Mouse (Mus musculus) embryonic facial prominence, embryonic 15.5 days (tissue): ENCODE data around the gene Slc35e3. TPM values are rescaled to one million over a fixed set of nuclear protein-coding genes. Genes with fewer than 3 reads are reported as not detected.
"Not testable (repeated sequence)": the region's sequence is repeated elsewhere in the genome, so short reads cannot be mapped to it uniquely, and the experiment has no call there.

Experiments used
- ATAC-seq: fragments of 200-750 bp; cut with Nextera tagmentation; 2 replicates; pipeline ENCODE4 v1.8.0; 2017; ENCODE audit warnings: low read depth, moderate TSS enrichment; ENCODE audit not compliant: insufficient number of reproducible peaks, low FRiP score, low TSS enrichment
- H3K27ac ChIP-seq: fragments of 300-500 bp; sonication (generic); replicated peaks from 2 replicates; pipeline ENCODE4 v1.5.1; 2015; ENCODE audit warnings: mild to moderate bottlenecking, inconsistent platforms
- H3K27me3 ChIP-seq: fragments of 300-500 bp; sonication (generic); 2 replicates; pipeline ENCODE4 v1.6.1; 2015; ENCODE audit warnings: inconsistent platforms
- H3K36me3 ChIP-seq: fragments of 300-500 bp; sonication (generic); 2 replicates; pipeline ENCODE4 v1.6.1; 2015; ENCODE audit warnings: mild to moderate bottlenecking, inconsistent platforms
- H3K4me1 ChIP-seq: fragments of 300-500 bp; sonication (generic); 2 replicates; pipeline ENCODE4 v1.6.1; 2015; ENCODE audit warnings: inconsistent platforms
- H3K4me2 ChIP-seq: fragments of 300-500 bp; sonication (generic); replicated peaks from 2 replicates; pipeline ENCODE4 v1.6.1; 2015; ENCODE audit warnings: mild to moderate bottlenecking, inconsistent platforms
- H3K4me3 ChIP-seq: fragments of 300-500 bp; sonication (generic); replicated peaks from 2 replicates; pipeline ENCODE4 v1.5.1; 2015; ENCODE audit warnings: mild to moderate bottlenecking, inconsistent platforms
- H3K9ac ChIP-seq: fragments of 300-500 bp; sonication (generic); 2 replicates; pipeline ENCODE4 v1.6.1; 2015; ENCODE audit warnings: inconsistent platforms
- H3K9me3 ChIP-seq: fragments of 300-500 bp; sonication (generic); replicated peaks from 2 replicates; pipeline ENCODE4 v1.6.1; 2016; ENCODE audit warnings: inconsistent platforms
- WGBS: fragments of 180-500 bp; shearing (Covaris S2); methylation state at CpG from one replicate; pipeline ENCODE4 v1.1.7; 2015; 5-methylcytosine and 5-hydroxymethylcytosine counted together
- polyA plus RNA-seq: library from polyadenylated mRNA; unstranded; fragments of >200 nt; fragmentation: Nextera tagmentation; extraction: Ambion mirVana; gene quantifications from 2 replicates; pipeline ENCODE4 v1.2.1, GENCODE M21; 2015

The Slc35e3 gene
- polyA plus RNA-seq, 1 experiment from 2014 or later, result 22.7 TPM

- not testable (repeated sequence) for H3K27me3 ChIP-seq, H3K9ac ChIP-seq, H3K4me2 ChIP-seq, H3K4me3 ChIP-seq, H3K27ac ChIP-seq, H3K4me1 ChIP-seq, ATAC-seq, H3K9me3 ChIP-seq
- peaks cover 64% of the 10 kb centered on the region for H3K36me3 ChIP-seq
- WGBS, result 97% methylated on average over 6 of the region's 6 CpGs
Measured at GRCm38 (mm10) chr10:117704314-117704963, 41.7 kb downstream of the Slc35e3 start.

- Histone ChIP-seq H3K27me3 (no peaks in the 10 kb centered on the region), H3K36me3 (peaks cover 73% of the 10 kb centered on the region), H3K4me3 (no peak overlapping the region), H3K27ac (no peak overlapping the region), H3K9ac (no peak overlapping the region), H3K9me3 (no peaks in the 10 kb centered on the region), H3K4me2 (no peak overlapping the region), H3K4me1 (no peaks in the 10 kb centered on the region)
- WGBS, result 92% methylated on average over 3 of the region's 3 CpGs
- ATAC-seq, result no peak
Measured at GRCm38 (mm10) chr10:117703506-117703905, 42.7 kb downstream of the Slc35e3 start.

- Histone ChIP-seq H3K4me2 (no peak overlapping the region), H3K4me1 (no peaks in the 10 kb centered on the region), H3K4me3 (no peak overlapping the region), H3K27me3 (no peaks in the 10 kb centered on the region), H3K36me3 (peaks cover 84% of the 10 kb centered on the region), H3K27ac (no peak overlapping the region), H3K9me3 (no peaks in the 10 kb centered on the region), H3K9ac (no peak overlapping the region)
- ATAC-seq, result no peak
- 92% methylated on average over 6 of the region's 6 CpGs for WGBS
Measured at GRCm38 (mm10) chr10:117702024-117702833, 43.9 kb downstream of the Slc35e3 start.

- 90% methylated on average over 6 of the region's 6 CpGs for WGBS
- no peak overlapping the region for H3K9ac ChIP-seq
- peaks cover 84% of the 10 kb centered on the region for H3K36me3 ChIP-seq
- H3K27ac ChIP-seq, result no peak overlapping the region
- H3K4me3 ChIP-seq, result no peak overlapping the region
- H3K27me3 ChIP-seq, result no peaks in the 10 kb centered on the region
- no peak overlapping the region for H3K4me2 ChIP-seq
- H3K4me1 ChIP-seq, result no peaks in the 10 kb centered on the region
- H3K9me3 ChIP-seq, result no peaks in the 10 kb centered on the region
- no peak for ATAC-seq
Measured at GRCm38 (mm10) chr10:117701034-117701829, 44.9 kb downstream of the Slc35e3 start.

- H3K4me1 ChIP-seq, result no peaks in the 10 kb centered on the region
- H3K9ac ChIP-seq, result no peak overlapping the region
- H3K27ac ChIP-seq, result no peak overlapping the region
- H3K9me3 ChIP-seq, result no peaks in the 10 kb centered on the region
- H3K4me2 ChIP-seq, result no peak overlapping the region
- ATAC-seq, result no peak
- H3K36me3 ChIP-seq, result peaks cover 89% of the 10 kb centered on the region
- H3K27me3 ChIP-seq, result no peaks in the 10 kb centered on the region
- 80% methylated on average over 1 of the region's 1 CpGs for WGBS
- no peak overlapping the region for H3K4me3 ChIP-seq
Measured at GRCm38 (mm10) chr10:117700450-117700849, 45.7 kb downstream of the Slc35e3 start.

- H3K4me3 ChIP-seq, result no peak overlapping the region
- H3K36me3 ChIP-seq, result peaks cover 89% of the 10 kb centered on the region
- H3K27me3 ChIP-seq, result no peaks in the 10 kb centered on the region
- WGBS, result 95% methylated on average over 4 of the region's 4 CpGs
- no peak overlapping the region for H3K9ac ChIP-seq
- no peaks in the 10 kb centered on the region for H3K4me1 ChIP-seq
- H3K4me2 ChIP-seq, result no peak overlapping the region
- H3K27ac ChIP-seq, result no peak overlapping the region
- no peaks in the 10 kb centered on the region for H3K9me3 ChIP-seq
- no peak for ATAC-seq
Measured at GRCm38 (mm10) chr10:117699914-117700313, 46.3 kb downstream of the Slc35e3 start.

GRCm38 (mm10) chr10:117698313-117699138 is 47.6 kb downstream of the Slc35e3 start:
- Histone ChIP-seq H3K4me2 (no peak overlapping the region), H3K36me3 (peaks cover 89% of the 10 kb centered on the region)
- WGBS, result 92% methylated on average over 10 of the region's 10 CpGs

GRCm38 (mm10) chr10:117697561-117698115 is 48.5 kb downstream of the Slc35e3 start:
- 91% methylated on average over 3 of the region's 3 CpGs for WGBS
- no peaks in the 10 kb centered on the region for H3K9me3 ChIP-seq
- no peaks in the 10 kb centered on the region for H3K4me1 ChIP-seq
- H3K4me3 ChIP-seq, result no peak overlapping the region
- ATAC-seq, result no peak
- no peaks in the 10 kb centered on the region for H3K27me3 ChIP-seq
- peaks cover 86% of the 10 kb centered on the region for H3K36me3 ChIP-seq
- no peak overlapping the region for H3K9ac ChIP-seq
- no peak overlapping the region for H3K27ac ChIP-seq
- no peak overlapping the region for H3K4me2 ChIP-seq

More at GRCm38 (mm10) chr10:117698313-117699138, 47.6 kb downstream of the Slc35e3 start:
- no peak overlapping the region for H3K27ac ChIP-seq
- H3K9me3 ChIP-seq, result no peaks in the 10 kb centered on the region
- H3K9ac ChIP-seq, result no peak overlapping the region
- no peak for ATAC-seq
- no peaks in the 10 kb centered on the region for H3K4me1 ChIP-seq
- no peaks in the 10 kb centered on the region for H3K27me3 ChIP-seq
- H3K4me3 ChIP-seq, result no peak overlapping the region

- no peak for ATAC-seq
- H3K4me1 ChIP-seq, result no peaks in the 10 kb centered on the region
- H3K4me2 ChIP-seq, result no peak overlapping the region
- no peak overlapping the region for H3K9ac ChIP-seq
- WGBS, result 94% methylated on average over 6 of the region's 6 CpGs
- H3K36me3 ChIP-seq, result peaks cover 91% of the 10 kb centered on the region
- no peaks in the 10 kb centered on the region for H3K9me3 ChIP-seq
- H3K27ac ChIP-seq, result no peak overlapping the region
- H3K27me3 ChIP-seq, result no peaks in the 10 kb centered on the region
- H3K4me3 ChIP-seq, result no peak overlapping the region
Measured at GRCm38 (mm10) chr10:117696827-117697560, 49.2 kb downstream of the Slc35e3 start.
